Mouse (Mus musculus) myocyte (in vitro differentiated cells): Measurements from ENCODE around the gene Fcor. TPM values are rescaled to one million over a fixed set of nuclear protein-coding genes. Genes with fewer than 3 reads are reported as not detected.

Source experiments
- H3K27me3 ChIP-seq: one replicate; pipeline ENCODE4 v1.6.1; 2011; ENCODE audit not compliant: control insufficient read depth, insufficient read depth, insufficient read length
- H3K36me3 ChIP-seq: one replicate; pipeline ENCODE4 v1.6.1; 2011; ENCODE audit not compliant: control insufficient read depth, insufficient read depth
- H3K4me2 ChIP-seq: one replicate; pipeline ENCODE4 v1.6.1; 2011; ENCODE audit warnings: low read depth, control low read depth
- H3K4me3 ChIP-seq: one replicate; pipeline ENCODE4 v1.5.1; 2011; ENCODE audit warnings: mild to moderate bottlenecking, control low read depth, moderate library complexity
- H3K79me2 ChIP-seq: one replicate; pipeline ENCODE4 v1.6.1; 2011; ENCODE audit not compliant: control insufficient read depth, insufficient read depth
- H3ac ChIP-seq: one replicate; pipeline ENCODE4 v1.6.1; 2011; ENCODE audit not compliant: control insufficient read depth, insufficient read length
- CEBPB ChIP-seq: IDR thresholded peaks from 2 replicates; pipeline ENCODE4 v1.6.1; 2011; ENCODE audit warnings: mild to moderate bottlenecking, moderate library complexity; ENCODE audit not compliant: poor library complexity, insufficient read depth, severe bottlenecking
- E2F4 ChIP-seq: IDR thresholded peaks from one replicate; pipeline ENCODE4 v1.6.1; 2011; ENCODE audit warnings: mild to moderate bottlenecking, control low read depth, moderate library complexity; ENCODE audit not compliant: insufficient read depth
- MAX ChIP-seq: IDR thresholded peaks from one replicate; pipeline ENCODE4 v1.6.1; 2011; ENCODE audit warnings: low read depth, mild to moderate bottlenecking, control low read depth
- MYOD1 ChIP-seq, 3 experiments: IDR thresholded peaks; one replicate each; pipeline ENCODE4 v1.6.1; 2011; ENCODE audit warnings: control low read depth in 2 of 3, low read depth in 2 of 3, mild to moderate bottlenecking in 2 of 3, moderate library complexity in 1 of 3; ENCODE audit not compliant: insufficient read length in 2 of 3, control insufficient read depth in 1 of 3
- MYOG ChIP-seq, 3 experiments: IDR thresholded peaks; one replicate each; pipeline ENCODE4 v1.6.1; 2011; ENCODE audit warnings: control low read depth in 2 of 3, low read depth in 2 of 3, mild to moderate bottlenecking in 2 of 3; ENCODE audit not compliant: insufficient read length in 2 of 3, control insufficient read depth in 1 of 3, insufficient read depth in 1 of 3
- POLR2A ChIP-seq: IDR thresholded peaks from one replicate; pipeline ENCODE4 v1.6.1; 2011; ENCODE audit warnings: low read depth, mild to moderate bottlenecking, control low read depth, moderate library complexity; ENCODE audit not compliant: insufficient read length
- POLR2AphosphoS2 ChIP-seq: IDR thresholded peaks from one replicate; pipeline ENCODE4 v1.6.1; 2011; ENCODE audit warnings: low read depth, control low read depth; ENCODE audit not compliant: insufficient read length
- REST ChIP-seq: IDR thresholded peaks from one replicate; pipeline ENCODE4 v1.6.1; 2011; ENCODE audit warnings: mild to moderate bottlenecking, control low read depth, moderate library complexity; ENCODE audit not compliant: insufficient read depth, insufficient read length
- SRF ChIP-seq: IDR thresholded peaks from one replicate; pipeline ENCODE4 v1.6.1; 2011; ENCODE audit warnings: low read depth; ENCODE audit not compliant: control insufficient read depth, insufficient read length
- TCF12 ChIP-seq: IDR thresholded peaks from one replicate; pipeline ENCODE4 v1.6.1; 2011; ENCODE audit warnings: mild to moderate bottlenecking, control low read depth; ENCODE audit not compliant: poor library complexity, insufficient read depth, severe bottlenecking
- TCF3 ChIP-seq: IDR thresholded peaks from one replicate; pipeline ENCODE4 v1.6.1; 2011; ENCODE audit warnings: low read depth, control low read depth; ENCODE audit not compliant: insufficient read length
- USF1 ChIP-seq: IDR thresholded peaks from one replicate; pipeline ENCODE4 v1.6.1; 2011; ENCODE audit warnings: low read depth, mild to moderate bottlenecking, control low read depth, moderate library complexity
- polyA plus RNA-seq: library from polyadenylated mRNA; unstranded; fragments of >200 nt; fragmentation: generic; extraction: Trizol; gene quantifications from one replicate; pipeline ENCODE4 v1.2.1, GENCODE M21; 2012; ENCODE audit warnings: missing spikeins

Fcor gene
- polyA plus RNA-seq, 1 experiment: 0.32 TPM

DNA sequence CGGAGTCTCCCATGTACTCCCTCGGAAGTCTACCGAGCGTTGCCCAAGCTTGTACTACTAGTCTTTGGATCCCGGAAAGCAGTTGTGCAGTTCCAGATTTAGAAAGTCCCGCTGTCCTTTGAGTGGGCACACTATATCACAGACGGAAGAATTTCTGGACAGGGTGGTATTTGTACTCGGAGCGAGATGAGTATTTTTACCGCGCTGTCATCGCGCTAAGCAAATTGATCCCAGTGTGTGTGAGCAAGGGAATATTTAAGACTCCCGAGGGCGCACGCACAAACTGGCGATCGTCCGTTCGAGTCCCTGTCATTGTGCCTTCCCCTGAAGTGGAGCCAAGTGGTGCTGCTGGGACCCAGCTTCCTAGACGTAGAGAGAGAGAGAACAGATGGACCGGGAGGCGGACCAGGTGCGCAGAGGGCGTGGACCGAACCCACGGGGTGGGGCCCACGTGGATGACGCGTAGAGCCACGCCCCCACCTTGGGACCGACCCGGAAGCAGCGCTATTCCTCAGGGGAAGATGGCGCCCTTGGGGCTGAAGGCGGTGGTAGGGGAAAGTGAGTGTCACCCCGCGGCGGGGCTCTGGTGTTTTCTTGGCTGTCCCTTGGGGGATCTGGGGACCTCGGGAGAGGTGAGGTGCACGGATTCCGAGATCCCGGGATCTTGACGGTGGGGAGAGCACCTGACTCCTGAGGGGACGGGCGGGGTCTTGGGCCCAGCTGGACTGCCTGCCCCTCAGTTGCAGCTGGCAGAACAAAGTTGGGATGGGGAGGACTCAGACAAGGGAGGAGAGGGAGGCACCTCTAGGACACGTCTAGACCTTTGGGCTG, 41.3 kb downstream of the Fcor start, which contains the start of gene Stxbp2:
TSS of gene Stxbp2 (plus strand) at position 309 of the 831 bp plus-strand sequence.
- H3K27me3 ChIP-seq: peaks cover 8% of the 10 kb centered on the region
- H3K4me2 ChIP-seq: peak within 1 kb of the TSS; percentile 74
- H3K4me3 ChIP-seq: peak within 1 kb of the TSS; percentile 24
- H3K36me3 ChIP-seq: no peaks in the 10 kb centered on the region
- no peak within 1 kb of the TSS for H3ac ChIP-seq
- no peaks in the 10 kb centered on the region for H3K79me2 ChIP-seq
- no peak for TF ChIP-seq MAX
- TF ChIP-seq MYOD1 (IDR thresholded peaks at IDR 0.05; ENCODE audit: control insufficient read depth in 1 of 3, insufficient read length in 2 of 3, low read depth in 2 of 3): peak in 1 of 3 experiments; percentile 12

DNA sequence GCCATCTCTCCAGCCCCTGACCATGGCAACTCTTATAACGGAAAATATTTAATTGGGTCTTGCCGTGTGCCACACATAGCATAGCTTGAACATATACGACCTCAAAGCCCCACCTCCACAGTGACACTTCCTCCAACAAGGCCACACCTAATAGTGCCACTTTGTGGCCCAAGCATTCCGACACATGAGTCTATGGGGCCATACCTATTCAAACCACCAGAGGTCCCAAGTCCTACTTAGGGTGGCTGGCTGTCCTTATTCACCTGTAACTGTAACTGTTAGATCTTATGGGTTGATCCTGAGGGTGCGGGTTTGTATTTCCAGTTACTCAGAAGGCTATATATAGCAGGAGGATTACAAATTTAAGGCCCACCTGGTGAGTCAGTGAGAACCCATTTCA, 44.1 kb downstream of the Fcor start:
- H3K4me3 ChIP-seq: no peak overlapping the region
- no peak overlapping the region for H3ac ChIP-seq
- no peak overlapping the region for H3K4me2 ChIP-seq
- no peak for TF ChIP-seq MYOD1 (IDR thresholded peaks at IDR 0.05; ENCODE audit: control insufficient read depth in 1 of 3, insufficient read length in 2 of 3, low read depth in 2 of 3)
- TF ChIP-seq TCF3: no peak
- no peak for TF ChIP-seq MAX
- TF ChIP-seq SRF: no peak
- no peak for TF ChIP-seq TCF12
- TF ChIP-seq CEBPB: no peak
- TF ChIP-seq E2F4: no peak
- no peak for TF ChIP-seq MYOG (IDR thresholded peaks at IDR 0.05; ENCODE audit: control insufficient read depth in 1 of 3, insufficient read depth in 1 of 3, insufficient read length in 2 of 3, low read depth in 2 of 3)
- no peak for TF ChIP-seq USF1
- TF ChIP-seq POLR2A: no peak
- no peak for TF ChIP-seq REST
- TF ChIP-seq POLR2AphosphoS2: no peak
- H3K79me2 ChIP-seq: no peaks in the 10 kb centered on the region
- H3K27me3 ChIP-seq: no peaks in the 10 kb centered on the region
- H3K36me3 ChIP-seq: no peaks in the 10 kb centered on the region

DNA sequence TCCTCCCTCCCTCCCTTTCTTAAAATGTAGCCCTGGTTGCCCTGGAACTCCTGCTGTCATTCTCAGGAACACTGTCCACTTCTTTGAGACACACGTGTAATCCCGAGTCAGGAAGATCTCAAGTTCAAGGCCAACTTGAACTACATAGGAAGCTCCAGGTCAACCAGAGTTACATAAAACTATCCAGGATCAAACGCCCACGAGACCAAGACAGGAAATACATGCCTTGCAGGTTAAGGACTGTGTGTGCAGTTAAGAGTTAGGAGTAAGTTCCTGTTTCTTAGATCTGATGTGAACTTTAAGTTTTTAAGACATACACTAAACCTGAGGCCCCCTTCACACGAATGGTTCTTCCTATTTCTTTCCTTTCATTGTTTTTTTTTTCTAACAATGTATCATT, 45.2 kb downstream of the Fcor start:
- TF ChIP-seq E2F4 (no peak), REST (no peak), MYOG (IDR thresholded peaks at IDR 0.05; ENCODE audit: control insufficient read depth in 1 of 3, insufficient read depth in 1 of 3, insufficient read length in 2 of 3, low read depth in 2 of 3) (no peak), MAX (no peak), TCF3 (no peak), TCF12 (no peak), SRF (no peak), POLR2A (no peak), POLR2AphosphoS2 (no peak), CEBPB (no peak), MYOD1 (IDR thresholded peaks at IDR 0.05; ENCODE audit: control insufficient read depth in 1 of 3, insufficient read length in 2 of 3, low read depth in 2 of 3) (no peak), USF1 (no peak)
- H3K27me3 ChIP-seq: no peaks in the 10 kb centered on the region
- H3K4me3 ChIP-seq: no peak overlapping the region
- no peaks in the 10 kb centered on the region for H3K36me3 ChIP-seq
- H3K4me2 ChIP-seq: no peak overlapping the region
- no peaks in the 10 kb centered on the region for H3K79me2 ChIP-seq
- no peak overlapping the region for H3ac ChIP-seq

DNA sequence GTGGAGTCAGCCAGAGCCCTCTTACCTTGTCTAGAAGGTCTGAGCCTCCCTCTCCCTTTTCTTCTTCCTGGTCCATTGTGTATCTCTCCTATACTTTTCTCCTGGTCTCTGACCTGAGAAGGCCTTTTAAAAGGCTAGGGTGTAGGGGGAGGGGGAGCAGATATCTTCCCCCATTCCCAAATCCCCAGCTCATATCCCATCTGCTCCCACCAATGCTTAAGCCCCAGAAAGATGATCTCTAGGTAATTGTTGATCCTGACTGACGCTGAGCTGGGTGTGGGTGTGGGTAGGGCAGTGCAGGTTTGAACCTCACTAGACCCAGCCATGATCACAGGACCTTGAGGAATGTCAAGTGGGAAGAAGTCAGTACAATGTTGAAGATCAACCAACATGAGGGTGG, 46.7 kb downstream of the Fcor start, which contains the start of gene Pcp2:
TSS of gene Pcp2 (minus strand) at position 101 of the 400 bp plus-strand sequence.
- TF ChIP-seq REST (no peak), TCF12 (no peak)
- no peak within 1 kb of the TSS for H3ac ChIP-seq
- peaks cover 11% of the 10 kb centered on the region for H3K79me2 ChIP-seq
- H3K4me3 ChIP-seq: no peak within 1 kb of the TSS
- H3K27me3 ChIP-seq: no peaks in the 10 kb centered on the region
- H3K4me2 ChIP-seq: no peak within 1 kb of the TSS
- H3K36me3 ChIP-seq: no peaks in the 10 kb centered on the region

DNA sequence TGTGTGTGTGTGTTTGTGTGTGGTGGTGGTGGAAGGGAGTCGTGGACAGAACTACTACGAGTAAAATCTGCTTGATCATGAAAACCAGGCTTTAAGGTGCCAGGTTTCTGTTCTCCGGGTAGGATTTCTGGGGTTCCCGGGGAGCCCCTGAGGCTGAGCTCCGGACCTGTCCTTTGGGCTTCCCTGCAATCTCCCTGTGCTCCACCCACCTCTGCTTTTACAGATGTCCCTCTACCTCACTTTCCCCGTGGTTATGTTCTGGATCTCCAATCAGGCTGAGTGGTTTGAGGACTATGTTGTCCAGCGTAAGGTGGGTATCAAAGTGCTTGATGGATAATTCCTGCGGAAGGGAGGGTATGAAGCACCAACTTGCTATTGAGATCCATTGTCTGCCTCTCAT, 50.0 kb downstream of the Fcor start:
- H3K79me2 ChIP-seq: peaks cover 27% of the 10 kb centered on the region
- TF ChIP-seq SRF (no peak), POLR2A (no peak), MYOG (IDR thresholded peaks at IDR 0.05; ENCODE audit: control insufficient read depth in 1 of 3, insufficient read depth in 1 of 3, insufficient read length in 2 of 3, low read depth in 2 of 3) (no peak), CEBPB (no peak), TCF12 (no peak), USF1 (no peak), POLR2AphosphoS2 (no peak), TCF3 (no peak), MYOD1 (IDR thresholded peaks at IDR 0.05; ENCODE audit: control insufficient read depth in 1 of 3, insufficient read length in 2 of 3, low read depth in 2 of 3) (no peak), E2F4 (no peak), MAX (no peak), REST (no peak)
- H3K4me2 ChIP-seq: peak overlapping the region; percentile 89
- no peak overlapping the region for H3ac ChIP-seq
- no peaks in the 10 kb centered on the region for H3K36me3 ChIP-seq
- peak overlapping the region; percentile 91 for H3K4me3 ChIP-seq
- no peaks in the 10 kb centered on the region for H3K27me3 ChIP-seq
